Mouse (Mus musculus) activated CD4-positive, CD25-positive, alpha-beta regulatory T cell (primary cell): ENCODE results near the gene Ephx4. TPM values are rescaled to one million over a fixed set of nuclear protein-coding genes. Genes with fewer than 3 reads are reported as not detected.

ENCODE experiments used
- polyA plus RNA-seq, 2 experiments: library from polyadenylated mRNA; unstranded; fragments of 100-300 nt; shearing (Covaris generic); gene quantifications; one replicate each; pipeline ENCODE4 v1.2.1; 2017

Gene Ephx4
- polyA plus RNA-seq, result 1 to 10 TPM in 1 of 2 experiments, under 1 TPM in 1; 0.85 to 2.2 TPM

DNA sequence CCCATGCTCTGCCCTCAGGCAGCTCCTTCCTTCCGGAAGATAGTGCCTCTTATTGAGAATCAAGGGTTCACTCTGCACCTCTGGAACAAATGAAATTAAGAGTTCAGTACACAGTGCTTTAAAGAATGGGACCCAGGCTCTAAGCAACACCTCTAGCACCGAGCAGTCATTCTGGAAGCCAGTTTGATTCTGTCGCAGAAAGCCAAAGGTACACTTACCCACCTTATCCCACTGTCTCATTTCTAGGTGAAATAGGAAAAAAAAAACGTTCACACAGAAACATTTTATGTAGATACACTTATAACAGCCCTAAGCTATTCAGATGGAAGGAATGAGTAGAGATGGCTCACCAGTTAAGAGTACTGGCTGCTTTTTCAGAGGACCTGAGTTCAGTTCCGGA is at the start of gene Ephx4:
TSS of gene Ephx4 (plus strand) at position 301 of the 400 bp plus-strand sequence.

DNA sequence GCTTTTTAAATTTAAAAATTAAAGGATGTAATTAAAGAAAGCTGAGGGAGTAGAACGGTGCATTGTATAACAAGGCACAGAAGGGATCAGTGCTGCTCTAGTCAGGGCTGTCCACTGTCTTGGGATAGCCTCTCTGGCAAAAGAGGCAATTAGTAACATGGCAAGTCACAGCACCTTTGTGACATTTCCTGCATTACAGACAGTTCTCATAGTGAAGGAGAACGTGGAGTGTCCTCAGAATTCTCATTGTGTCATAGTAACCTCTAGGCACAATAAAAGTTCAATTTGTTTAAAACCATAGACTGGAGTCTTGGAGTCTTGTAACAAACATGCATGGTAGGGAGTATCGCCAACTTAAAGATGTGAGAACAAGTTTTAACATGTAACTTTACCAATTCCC is 28.7 kb downstream of the Ephx4 start, which contains the start of gene Lpcat2b:
TSS of gene Lpcat2b (plus strand) at position 301 of the 400 bp plus-strand sequence.

DNA sequence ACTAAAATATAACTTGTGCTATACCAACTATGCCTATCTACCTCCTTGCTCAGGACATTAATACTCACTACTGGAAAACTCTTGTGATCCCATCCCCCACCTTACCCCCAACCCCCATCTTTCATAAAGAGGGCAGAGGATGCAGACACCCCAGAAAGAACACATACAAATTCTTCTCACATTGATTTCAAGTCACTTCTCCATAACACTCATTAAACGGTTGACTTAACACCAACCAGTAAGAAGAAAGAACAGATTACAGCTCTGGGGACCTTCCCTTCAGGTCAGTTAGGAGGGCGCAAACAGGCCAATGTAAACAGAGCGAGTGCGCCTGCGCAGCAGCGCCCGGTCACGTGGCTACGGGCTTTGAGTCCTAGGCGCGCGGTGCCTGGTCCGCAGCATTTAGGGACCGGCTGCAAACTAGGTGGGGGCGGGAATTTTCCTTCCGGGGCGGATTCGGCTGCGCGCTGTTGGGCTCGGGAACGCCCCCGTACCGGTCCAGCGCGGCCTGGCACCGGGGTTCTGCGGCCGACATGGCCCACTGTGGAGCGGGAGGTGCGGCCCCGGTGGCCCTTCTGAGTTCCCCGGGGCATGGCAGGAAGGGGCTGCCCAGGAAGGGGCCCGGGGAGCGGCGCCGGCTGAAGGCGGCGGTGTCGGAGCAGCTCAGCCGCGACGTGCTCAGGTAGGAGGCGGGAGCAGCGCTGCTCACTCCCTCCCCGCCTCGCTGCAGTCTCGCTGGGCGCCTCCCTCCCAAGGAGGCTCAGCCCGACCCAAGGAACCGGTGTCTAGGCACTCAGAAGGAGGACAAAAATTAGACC is 35.1 kb downstream of the Ephx4 start, which contains the start of gene Btbd8:
TSS of gene Btbd8 (plus strand) at position 534 of the 818 bp plus-strand sequence.

Other genes starting within 250 kb of the Ephx4 start
- gene Tgfbr3, start 113.1 kb upstream of the Ephx4 start, polyA plus RNA-seq, result 10 to 100 TPM in 1 of 2 experiments, 1 to 10 TPM in 1; 7.2 to 23.4 TPM
- under 1 TPM; 0.43 to 0.87 TPM for gene Brdt, start 71.6 kb upstream of the Ephx4 start, polyA plus RNA-seq
- gene Lpcat2b, start 28.8 kb downstream of the Ephx4 start, polyA plus RNA-seq, result not detected
- gene Btbd8, start 35.3 kb downstream of the Ephx4 start, polyA plus RNA-seq, result 1 to 10 TPM; 3.9 to 5.9 TPM
- gene Gm42669, start 104.9 kb downstream of the Ephx4 start, polyA plus RNA-seq, result under 1 TPM; 0.39 TPM
- gene 1700028K03Rik, start 132.0 kb downstream of the Ephx4 start, polyA plus RNA-seq, result under 1 TPM; 0.13 to 0.37 TPM
- gene Rpap2, start 194.6 kb downstream of the Ephx4 start, polyA plus RNA-seq, result 10 to 100 TPM; 29.3 to 36.2 TPM
- gene Glmn, start 195.2 kb downstream of the Ephx4 start, polyA plus RNA-seq, result 10 to 100 TPM; 18.4 to 19.6 TPM